Mouse (Mus musculus) lung, postnatal 10 days (tissue): ENCODE data around the gene Atp6v1g1.
A peak's percentile ranks its signal among the peaks of the same experiment; 100 is the strongest.

Experiments used
- DNase-seq: peaks from one replicate; pipeline ENCODE4 v3.0.0; 2021

The Atp6v1g1 gene

DNA sequence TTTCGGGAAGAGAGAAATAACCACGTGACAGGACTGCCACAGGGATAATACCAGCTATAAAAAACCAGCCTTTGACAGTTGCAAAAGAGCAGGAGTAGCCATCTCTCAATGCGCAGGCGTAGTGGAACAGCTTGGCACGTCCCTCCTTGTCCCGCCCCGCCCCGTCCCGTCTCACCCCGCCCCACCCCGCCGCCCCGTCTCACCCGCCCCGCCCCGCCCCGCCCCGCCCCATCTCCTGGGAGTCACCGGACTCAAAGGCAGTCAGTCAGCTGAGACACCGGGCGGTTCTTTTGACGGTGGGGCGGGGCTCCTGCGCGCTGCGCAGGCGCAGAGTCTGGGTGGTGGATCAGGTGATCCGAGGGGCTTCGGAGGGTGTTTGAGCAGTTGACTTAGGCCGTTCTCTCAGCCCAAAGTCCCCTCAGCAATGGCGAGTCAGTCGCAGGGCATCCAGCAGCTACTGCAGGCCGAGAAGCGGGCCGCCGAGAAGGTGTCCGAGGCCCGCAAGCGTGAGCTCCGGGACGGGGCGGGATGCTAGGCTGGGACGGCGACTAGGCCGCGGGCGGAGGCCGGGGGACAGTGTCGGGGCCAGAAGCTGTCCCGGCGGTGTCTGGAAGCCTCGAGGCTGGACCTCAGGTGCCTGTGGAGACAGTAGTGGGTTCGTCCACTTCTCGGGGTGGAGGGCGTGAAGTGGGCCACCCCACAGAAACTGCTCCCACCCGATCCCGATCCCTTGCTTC, at the start of gene Atp6v1g1:
Gene Atp6v1g1, plus strand, starts transcription at position 279 of the 737 bp plus-strand sequence.
- DNase-seq: peak; percentile 98

DNA sequence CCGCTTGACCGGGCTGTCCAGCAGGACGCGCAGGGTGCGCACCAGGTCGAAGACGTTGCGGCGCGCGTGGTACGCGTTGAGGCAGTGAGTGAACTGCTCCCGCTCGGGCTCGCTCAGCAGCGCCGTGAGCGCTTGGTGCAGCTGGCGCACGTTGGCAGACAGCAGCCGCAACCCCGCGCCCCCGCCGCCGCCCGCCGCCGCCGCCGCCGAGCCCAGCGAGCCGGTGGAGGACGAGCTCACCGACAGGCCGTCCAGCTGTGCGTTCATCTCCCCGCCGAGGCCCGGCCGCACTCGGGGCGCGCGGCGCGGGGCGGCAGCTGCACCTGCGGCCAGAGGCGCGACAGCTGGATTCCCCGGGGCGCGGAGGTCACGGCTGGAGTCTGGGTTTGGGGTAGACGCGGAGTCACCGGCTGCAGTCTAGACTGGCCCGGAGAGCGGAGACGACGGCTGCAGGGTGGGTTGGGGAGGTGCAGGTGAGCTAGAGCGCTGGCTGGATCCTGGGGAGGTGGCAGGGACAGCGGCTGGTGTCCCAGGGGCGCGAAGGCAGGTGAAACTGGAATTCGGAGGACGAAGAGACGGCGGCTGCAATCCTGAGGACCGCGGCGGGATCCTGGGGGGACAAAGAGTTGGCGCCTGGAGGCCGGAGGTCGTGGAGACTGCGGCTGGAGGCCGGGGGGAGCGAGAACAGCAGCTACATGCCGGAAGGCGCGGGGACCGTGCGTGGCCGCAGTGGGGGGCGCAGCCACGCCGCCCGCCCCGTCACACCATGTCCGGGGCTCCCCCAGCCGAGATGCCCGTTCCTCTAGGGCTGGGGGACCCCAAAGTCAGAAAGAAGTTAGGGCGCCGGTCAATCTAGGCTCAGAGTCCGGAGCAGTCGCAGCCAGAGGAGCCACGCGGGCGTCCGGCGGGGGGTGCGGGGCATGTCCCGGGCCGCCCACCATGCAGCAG, 49.3 kb upstream of the Atp6v1g1 start:
- peak; percentile 65 for DNase-seq

DNA sequence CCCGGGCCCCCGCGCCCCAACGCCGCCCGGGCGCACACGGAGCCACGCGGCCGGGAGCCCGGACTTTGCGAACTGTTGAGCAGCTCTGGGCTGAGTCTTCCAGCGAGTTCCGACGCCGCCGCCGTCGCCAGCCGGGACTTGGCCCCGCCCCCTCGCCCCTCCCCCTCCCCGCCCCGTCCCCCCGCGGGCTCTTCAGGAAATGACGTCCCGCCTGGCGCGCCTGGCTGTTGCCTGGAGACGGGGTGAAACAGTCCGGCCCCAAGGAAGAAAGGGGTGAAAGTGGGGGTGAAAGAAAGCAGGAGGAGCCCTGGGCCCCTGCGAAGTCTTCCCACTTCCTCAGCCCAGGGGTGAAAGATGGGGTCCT, 48.7 kb upstream of the Atp6v1g1 start, which contains the start of gene Whrn:
Gene Whrn, minus strand, starts transcription at position 77 of the 364 bp plus-strand sequence.
- DNase-seq: peak; percentile 84

DNA sequence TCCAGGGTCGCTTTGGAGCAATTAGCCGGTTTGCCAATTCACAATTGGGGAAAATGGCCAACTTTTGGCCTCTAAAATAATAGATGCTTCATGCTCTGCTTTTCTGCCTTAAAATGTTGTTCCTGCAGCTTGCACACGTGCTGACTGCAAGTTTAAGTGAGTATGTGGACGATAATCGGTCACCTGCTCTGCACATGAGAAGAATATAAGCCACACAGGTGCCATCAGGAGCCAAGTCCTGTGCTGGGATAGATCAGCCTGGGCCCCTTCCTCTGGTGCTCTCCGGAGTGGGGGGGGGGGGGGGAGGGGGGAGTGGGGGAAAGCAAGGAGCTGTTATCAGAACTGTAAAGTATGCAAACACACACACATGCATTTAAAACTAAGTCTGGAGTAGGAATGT, 48.3 kb upstream of the Atp6v1g1 start:
- no peak for DNase-seq

DNA sequence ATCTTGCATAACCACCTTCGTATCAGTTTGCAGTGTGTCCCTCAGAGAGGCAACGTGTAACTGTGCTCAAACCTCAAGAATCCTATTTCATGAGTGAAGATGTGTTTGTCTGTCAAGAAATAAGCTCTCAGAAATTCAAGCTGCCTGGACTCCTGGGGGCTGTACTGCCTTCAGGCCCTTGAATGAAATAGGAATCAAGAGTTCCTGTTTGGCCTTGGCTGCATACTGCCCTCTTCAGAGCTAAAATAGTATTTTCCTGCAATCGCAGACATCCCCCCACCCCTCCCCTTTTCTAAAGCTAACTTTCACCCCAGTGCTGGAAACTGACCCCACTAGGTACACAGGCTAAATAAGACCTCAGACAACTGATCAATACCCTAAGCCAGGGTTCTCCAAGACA, 46.2 kb upstream of the Atp6v1g1 start:
- DNase-seq: peak; percentile 10

DNA sequence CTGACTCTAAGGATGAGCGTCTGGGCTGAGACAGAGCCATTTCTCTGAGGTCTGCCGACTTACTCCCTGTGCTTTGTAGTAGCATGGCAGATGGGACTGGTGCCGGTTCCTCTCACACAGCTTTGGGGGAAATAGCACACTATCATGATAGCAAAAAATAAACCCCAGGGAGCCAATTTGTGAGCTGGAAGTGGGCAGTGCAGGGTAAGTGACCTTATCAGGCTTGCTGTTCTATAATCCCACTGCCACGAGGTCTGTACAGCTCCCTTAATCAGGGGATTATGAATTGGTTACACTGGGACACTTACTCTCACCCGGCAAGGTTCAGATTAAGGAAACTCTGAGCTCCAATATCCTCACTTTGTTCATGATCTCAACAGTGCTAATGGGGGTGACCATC, 43.5 kb upstream of the Atp6v1g1 start:
- DNase-seq: no peak

DNA sequence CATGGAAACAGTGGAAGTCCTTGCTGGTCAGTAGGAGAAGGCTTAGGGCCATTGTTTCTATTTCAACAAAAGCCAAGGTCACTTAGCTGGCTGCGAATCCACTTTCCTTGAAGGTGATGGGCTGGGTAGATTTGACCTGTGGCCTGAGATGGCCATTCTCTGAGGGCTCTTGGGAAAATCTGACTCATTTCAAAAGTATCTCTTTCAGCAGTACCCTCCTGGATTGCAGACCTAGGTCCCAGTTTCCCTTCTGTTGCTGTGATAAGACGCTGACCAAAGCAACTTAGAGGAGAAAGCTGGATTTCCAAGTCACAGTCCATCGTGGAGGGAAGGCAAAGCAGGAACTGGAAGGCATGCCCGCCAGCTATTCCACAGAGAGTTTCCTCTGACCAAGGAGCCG, 40.6 kb upstream of the Atp6v1g1 start:
- no peak for DNase-seq

DNA sequence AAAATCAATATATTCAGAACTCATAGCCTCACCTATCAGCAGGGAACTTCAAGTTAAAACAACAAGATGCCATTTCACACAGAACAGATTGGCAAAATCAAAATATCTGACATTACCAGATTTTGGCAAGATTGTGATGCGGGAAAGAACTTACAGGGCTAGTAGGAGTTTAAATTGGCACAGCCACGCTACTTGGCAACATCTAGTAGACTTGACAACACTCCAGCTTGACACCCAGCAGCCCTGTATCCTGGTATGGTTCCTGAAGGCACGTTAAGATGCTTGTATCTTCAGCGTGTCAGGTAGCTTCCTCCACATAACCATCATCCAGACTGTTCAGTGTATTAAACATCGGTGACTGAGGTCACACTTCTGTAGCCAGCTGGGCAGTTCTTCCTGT, 37.1 kb upstream of the Atp6v1g1 start:
- DNase-seq: no peak

DNA sequence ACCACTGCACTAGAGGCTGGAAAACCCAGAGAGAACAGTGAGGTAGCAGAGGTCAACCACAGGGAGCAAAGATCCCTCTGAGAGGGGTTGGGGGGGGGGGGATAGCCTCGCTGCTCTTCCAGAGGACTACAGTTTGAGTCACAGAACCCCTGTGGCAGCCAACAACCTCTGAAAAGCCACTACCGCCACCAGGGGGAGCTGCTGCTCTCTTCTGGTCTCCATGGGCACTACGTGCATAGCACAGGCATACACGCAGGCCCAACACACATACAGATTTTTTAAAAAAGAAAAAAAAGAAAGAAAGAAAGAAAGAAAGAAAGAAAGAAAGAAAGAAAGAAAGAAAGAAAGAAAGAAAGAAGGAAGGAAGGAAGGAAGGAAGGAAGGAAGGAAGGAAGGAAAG, 36.3 kb upstream of the Atp6v1g1 start:
- peak; percentile 86 for DNase-seq

DNA sequence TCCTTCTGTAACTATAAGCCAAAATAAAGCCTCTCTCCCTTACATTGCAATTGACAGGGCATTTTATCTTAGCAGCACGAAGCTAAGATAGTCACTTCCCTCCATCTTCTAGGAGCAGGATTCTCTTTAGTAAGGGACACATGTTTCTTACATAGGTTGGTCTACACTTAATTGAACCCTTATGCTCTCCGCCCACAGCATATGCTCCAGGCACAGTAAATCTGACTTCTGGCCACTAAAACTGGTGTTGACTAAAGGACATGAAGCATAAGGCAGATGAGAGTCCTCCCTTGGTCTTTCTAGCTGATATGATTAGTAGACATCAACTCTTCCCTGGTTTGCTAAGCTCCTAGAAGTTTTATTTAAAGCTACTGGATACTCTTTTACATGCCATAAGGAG, 31.7 kb upstream of the Atp6v1g1 start:
- DNase-seq: no peak

DNA sequence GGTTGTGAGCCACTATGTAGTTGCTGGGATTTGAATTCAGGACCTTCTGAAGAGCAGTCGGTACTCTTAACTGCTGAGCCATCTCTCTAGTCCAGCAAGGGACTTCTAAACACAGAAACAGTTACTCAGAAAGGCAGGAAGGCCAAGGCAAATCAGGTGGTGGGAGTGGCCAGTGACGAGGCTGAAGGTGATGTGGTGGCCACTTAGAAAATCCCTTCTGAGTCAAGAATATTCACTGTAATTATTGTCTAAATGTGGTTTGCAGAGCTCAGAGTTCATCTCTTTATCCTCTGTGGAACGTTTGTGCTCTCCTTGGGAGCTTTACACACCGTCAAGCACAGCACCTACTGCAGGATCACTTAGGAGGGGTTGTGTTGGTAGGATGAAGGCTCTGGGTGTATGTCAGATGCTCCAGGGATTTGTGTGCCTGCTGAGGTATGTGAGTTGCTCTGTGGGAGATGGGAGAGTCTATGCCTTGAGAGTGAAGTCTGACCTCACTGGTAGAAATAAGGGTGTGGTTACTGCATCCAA, 30.1 kb upstream of the Atp6v1g1 start:
- no peak for DNase-seq

DNA sequence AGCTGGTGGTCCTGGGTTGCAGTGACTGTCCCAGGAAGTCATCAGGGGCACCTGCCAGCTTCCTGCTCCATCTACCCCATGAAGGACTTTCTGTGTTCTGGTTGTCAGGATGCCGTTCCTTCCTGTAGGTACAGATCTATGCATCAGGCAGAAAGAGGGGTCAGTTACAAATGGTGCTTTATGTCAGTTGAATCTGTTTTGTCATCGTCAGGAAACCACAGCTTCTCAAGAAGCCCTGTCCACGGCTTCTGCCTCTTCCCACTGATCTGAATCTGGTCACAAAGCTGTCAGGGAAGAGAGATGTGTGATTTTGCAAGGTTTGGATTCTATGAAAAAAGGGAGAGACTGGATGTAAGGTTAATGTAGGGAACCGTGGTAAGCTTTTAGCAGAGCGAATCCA, 29.6 kb upstream of the Atp6v1g1 start:
- DNase-seq: no peak

DNA sequence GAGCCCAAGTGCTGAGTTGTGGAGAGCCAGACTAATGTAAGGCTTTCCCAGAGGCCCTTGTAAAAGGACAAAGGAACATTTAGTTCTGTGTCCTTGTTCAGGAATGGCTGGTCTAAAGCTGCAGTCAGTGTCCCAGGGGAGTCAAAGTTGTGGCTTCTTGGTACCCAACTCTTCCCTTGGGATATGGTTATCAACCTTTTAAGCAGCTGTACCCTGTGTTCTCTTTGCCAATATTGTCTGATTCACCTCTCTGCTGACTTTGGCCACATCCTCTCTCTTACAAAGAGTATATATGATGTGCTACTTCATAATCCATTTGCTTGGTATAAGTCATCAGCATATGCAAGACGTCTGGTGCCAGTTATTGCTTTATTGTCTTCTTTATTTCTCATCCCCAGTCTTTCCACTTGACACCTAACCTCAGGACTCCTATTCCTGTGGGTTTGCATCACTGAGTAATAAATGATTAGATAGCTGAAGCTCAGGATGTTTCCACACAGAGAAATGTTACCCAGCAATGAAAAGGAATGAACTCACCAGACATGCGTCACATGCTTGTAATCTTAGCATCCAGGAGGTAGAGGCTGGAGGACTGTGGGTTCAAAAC, 22.7 kb upstream of the Atp6v1g1 start:
- no peak for DNase-seq

DNA sequence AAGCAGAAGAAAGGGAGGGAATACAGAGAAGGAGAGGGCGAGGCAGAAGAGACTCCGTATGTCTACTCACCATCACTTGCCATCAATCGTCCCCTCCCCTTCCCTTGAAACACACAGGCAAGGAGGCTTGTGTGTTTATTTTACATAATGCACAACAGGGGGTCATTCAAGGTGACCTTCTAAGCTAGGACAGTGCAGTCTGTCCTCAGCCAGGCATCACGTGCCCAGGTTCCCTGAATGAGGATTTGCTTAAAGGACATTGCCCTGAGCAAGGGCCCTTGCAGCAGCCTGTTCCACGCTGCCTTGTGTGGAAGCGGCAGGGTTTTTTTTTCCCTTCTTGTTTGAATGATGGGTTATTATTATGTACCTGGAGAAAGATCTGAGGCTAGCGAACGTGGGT, 19.1 kb upstream of the Atp6v1g1 start:
- DNase-seq: no peak

DNA sequence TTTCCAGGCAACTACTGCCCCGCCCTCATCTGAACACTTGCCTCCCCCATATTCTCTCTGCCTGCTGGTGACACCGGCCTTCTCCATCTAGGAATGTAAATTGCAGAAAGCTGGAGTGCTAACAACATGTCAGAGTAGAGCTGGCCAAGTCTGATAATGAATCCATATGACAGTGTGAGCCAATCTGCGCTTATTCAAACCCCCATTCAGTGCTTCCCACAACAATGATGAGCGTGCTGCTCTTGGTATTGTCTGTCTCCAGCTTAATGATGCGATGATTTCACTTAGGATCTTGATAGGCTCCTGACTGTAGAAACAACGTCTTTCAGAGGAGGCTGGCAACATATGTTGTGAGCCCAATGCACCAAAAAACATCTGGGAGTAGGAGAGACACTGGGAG, 15.6 kb upstream of the Atp6v1g1 start:
- DNase-seq: no peak

DNA sequence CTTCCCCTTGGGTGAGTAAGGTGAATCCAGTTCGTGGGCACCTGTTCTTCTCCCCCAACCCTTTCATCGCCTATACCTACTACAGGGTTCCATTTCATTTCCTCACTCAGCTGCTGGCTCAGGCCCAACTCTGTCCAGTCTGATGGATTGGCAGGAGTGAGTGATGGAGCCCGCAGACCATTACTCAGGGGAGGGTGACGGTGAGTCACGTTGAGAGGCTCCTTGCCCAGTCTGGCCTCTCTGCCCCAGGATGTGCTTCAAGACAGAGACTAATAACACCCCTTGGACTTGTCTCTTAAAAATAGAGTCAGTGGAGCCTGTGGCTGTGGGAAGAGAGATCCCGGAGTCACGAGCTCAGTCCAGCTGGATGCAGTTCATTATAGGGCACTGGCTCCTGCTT, 14.2 kb upstream of the Atp6v1g1 start:
- DNase-seq: no peak

DNA sequence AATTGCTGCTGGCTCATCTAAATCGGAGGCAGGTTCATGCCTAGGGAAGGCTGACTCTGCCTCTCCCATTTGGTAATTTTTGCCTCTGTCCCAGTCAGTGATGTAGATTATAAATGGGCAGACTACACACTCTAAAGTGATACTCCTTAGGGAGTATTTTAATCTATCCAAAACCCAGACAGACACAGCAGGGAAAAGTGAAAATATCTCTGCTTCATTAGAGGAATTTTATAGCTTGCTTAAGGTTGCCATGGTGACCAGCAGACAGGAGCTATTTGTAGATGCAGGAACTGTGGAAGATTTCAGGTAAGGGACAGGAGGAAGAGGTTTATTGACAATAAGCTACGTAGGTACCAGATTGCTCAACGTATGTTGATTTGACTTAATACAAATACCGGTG, 7.0 kb upstream of the Atp6v1g1 start:
- DNase-seq: no peak

DNA sequence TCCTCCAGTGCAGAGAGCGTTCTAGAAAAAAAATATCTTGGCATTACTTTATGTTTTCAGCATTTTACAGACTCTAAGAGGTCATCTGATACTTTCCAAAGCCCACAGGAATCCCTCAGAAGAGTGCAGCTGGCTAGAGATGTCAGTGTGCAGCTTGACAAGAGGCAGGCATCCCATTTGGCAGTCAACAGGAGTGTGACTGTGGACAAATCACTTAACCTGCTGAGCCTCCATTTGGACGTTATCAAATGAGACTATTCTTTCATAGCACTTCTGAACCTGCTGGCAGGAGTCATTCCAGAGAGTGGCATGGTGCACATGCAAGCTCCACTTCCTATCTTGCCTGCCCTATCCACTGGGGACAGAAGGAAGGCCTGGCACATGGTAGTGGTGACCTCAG, 2.4 kb upstream of the Atp6v1g1 start:
- DNase-seq: no peak

DNA sequence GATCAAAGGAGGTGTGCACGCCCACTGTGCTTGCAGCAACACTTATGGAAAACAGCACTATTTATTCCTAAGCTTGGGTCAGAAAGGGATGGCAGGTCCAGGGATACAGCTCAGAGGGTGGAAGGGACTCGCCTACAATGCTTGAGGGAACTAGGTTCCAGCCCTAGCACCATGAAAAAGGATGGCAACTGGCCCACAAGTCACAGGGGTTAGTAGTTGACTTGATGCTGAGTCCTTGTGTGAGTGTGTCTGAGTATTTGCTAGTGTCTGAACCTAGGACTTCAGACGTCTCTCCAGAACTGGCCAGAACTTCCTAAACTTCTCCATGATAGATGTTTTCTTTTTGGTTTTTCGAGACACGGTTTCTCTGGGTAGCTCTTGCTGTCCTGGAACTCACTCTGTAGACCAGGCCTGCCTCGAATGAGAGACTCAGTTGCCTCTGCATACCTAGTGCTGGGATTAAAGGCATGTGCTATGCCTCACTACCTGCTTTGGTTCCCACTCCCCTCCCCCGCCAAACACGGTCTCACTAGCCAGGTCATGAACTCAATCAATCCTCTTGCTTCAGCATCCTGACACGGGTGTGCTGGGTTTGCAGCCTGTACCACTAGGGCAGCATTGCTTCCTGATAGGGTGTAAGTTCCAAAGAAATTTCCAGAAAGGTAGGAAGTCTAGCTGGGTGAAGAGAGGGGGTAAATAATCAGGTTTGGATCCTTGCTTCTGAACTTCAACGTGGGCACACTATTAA, 652 bp upstream of the Atp6v1g1 start:
- no peak for DNase-seq

DNA sequence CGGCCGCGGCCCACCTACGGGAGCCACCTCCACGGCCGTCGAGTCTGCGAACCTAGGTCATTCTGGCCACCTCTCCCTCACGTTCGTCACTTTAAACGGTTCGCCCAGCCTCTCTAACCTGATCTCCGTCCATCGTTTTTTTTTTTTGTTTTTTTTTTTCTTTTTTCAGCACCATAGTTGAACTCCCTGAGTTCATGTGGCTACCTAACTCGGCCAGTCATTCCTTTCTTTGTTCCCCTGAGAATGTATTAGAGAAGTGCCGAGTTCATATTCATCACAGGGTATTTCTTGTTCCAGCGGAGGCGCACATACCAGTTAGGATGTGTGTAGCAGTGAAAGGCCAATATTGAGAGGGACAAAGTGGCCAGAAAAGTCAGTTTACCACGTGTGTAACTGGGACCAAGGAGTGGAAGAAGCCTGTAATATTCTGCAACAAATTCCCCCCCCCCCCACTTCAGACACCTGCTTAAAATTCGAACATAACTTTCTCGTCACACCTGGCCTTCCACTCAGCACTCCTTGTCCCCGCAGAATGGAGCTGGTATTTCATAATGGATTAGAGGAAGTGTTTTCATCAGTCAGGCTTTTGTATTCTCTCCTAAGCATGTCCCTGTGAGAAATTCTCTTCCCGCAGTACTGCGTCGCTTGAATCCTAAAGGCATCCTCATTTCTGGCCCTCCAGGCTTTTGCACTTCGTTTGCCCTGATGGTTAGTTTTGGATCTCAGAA, 823 bp downstream of the Atp6v1g1 start:
- DNase-seq: no peak

DNA sequence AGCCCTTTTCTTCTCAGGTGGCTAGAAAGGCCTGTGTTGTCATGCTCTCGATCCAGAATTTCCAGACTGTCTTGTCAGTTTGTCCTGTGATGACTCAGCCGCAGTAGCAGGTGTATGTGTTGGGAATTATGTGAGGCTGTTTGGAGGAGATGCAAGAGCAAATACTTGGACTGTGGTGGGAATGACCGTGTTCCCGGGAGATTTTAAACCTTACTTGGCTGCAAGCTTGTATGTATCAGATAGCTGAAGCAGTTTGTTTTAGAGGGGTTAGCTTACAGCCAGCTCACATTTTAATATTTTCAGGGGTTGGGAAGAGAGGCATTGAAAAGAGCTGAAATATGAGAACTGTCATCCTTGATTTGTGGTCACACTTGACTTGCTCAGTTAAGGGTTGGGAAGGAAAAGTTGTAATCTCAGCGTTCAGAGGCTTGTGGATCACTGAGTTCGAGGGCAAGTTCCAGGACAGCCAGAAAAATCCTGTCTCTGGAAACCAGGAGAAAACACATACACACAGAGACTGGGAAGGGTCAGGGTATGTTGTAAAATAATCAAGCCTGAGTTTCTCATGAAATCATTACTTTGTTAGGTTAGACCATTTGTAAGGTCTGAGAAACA, 2.0 kb downstream of the Atp6v1g1 start:
- no peak for DNase-seq

DNA sequence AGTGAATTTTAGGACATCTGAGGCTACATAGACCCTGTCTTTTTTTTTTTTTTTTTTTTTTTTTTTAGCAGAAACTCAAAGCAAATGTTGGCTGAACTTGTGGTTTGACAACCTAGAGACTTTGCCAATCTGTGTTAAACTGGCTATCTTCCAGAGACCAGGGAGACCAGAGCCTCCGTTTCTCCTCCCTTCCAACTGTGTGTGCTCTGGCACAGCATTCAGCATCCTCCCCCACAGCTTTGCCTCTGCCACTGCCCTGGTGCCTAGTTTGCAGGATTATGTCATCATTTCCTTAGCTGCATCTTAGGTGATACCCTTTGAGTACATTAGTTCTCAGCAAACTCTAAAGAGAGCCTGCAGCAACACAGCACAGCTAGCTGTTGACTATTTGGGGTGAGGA, 3.2 kb downstream of the Atp6v1g1 start:
- DNase-seq: no peak
